Mouse (Mus musculus): Measurements from ENCODE around the gene Fam84a.

Gene Fam84a

GRCm38 (mm10) chr12:14151921-14152320 lies at the start of gene Fam84a:
Fam84a (minus strand) TSS chr12:14152054.
- peak; percentile 14 for DNase-seq (ENCODE audit: low read depth, low spot score)

- no peak for DNase-seq (ENCODE audit: low read depth, low spot score)
Observed at GRCm38 (mm10) chr12:14195479-14195878, 43.6 kb upstream of the Fam84a start.

GRCm38 (mm10) chr12:14186689-14187195 lies 34.9 kb upstream of the Fam84a start:
- no peak for DNase-seq (ENCODE audit: low read depth, low spot score)

- DNase-seq (ENCODE audit: low read depth, low spot score): no peak
Observed at GRCm38 (mm10) chr12:14165713-14166112, 13.9 kb upstream of the Fam84a start.

GRCm38 (mm10) chr12:14164936-14165335 lies 13.1 kb upstream of the Fam84a start:
- DNase-seq (ENCODE audit: low read depth, low spot score): no peak

GRCm38 (mm10) chr12:14152426-14152825 lies 572 bp upstream of the Fam84a start:
- no peak for DNase-seq (ENCODE audit: low read depth, low spot score)

GRCm38 (mm10) chr12:14150936-14151631 lies 770 bp downstream of the Fam84a start:
- no peak for DNase-seq (ENCODE audit: low read depth, low spot score)

- no peak for DNase-seq (ENCODE audit: low read depth, low spot score)
Observed at GRCm38 (mm10) chr12:14150568-14150909, 1.3 kb downstream of the Fam84a start.

GRCm38 (mm10) chr12:14149843-14150567 lies 1.8 kb downstream of the Fam84a start:
- peak; percentile 2 for DNase-seq (ENCODE audit: low read depth, low spot score)

- DNase-seq (ENCODE audit: low read depth, low spot score): no peak
Observed at GRCm38 (mm10) chr12:14149022-14149842, 2.6 kb downstream of the Fam84a start.

- no peak for DNase-seq (ENCODE audit: low read depth, low spot score)
Observed at GRCm38 (mm10) chr12:14137046-14137445, 14.8 kb downstream of the Fam84a start.

GRCm38 (mm10) chr12:14114730-14115129 lies 37.1 kb downstream of the Fam84a start:
- no peak for DNase-seq (ENCODE audit: low read depth, low spot score)

- no peak for DNase-seq (ENCODE audit: low read depth, low spot score)
Observed at GRCm38 (mm10) chr12:14096944-14097343, 54.9 kb downstream of the Fam84a start.

All from CD4-positive, CD25-positive, alpha-beta regulatory T cell, adult 2 months (primary cell).